Mouse (Mus musculus): ENCODE measurements around the gene Avpr1b.

DNA sequence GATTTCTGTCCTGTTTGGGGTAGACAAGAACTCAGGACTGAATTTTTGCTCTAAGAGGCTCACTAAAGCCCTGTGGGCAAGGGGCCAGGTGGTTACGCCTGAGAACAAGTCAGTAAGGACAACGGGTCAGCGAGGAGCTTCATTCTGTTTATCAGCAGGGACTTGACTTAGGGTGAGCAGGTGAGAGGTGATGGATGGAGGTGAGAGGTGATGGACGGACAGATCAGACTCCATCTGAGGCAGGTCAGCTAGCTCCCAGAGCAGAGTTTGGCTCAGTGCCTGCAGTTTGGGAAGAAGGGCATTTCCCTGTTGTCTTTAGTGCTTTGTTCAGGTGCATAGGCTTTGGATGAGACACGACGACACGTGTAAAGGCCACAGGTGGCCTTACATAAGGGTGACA lies 20.3 kb downstream of the Avpr1b start:
- TF ChIP-seq GATA1 (IDR thresholded peaks at IDR 0.05; ENCODE audit: borderline replicate concordance, low read length) (no peak), FLI1 (IDR thresholded peaks at IDR 0.05; ENCODE audit: low read length) (no peak)
